Mouse (Mus musculus): ENCODE measurements around the gene Pitpnm1.

Gene Pitpnm1

DNA sequence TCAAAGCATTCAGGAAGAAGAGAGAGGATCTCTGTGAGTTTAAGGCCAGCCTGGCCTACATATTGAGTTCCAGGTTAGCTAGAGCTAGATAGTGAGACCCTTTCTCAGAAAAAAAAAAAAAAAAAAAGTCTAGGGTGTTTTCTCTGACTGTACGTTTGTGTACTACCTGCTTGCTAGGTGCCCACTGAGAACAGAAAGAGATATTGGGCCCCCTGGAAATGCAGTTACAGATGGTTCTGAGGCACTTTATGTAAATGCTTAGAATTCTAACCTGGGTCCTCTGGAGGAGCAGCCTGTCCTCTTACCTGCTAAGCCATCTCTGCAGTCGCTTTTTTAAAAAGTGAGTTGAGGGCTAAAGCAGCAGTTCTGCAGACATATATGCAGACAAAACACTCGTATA lies 4.0 kb upstream of the Pitpnm1 start:
- DNase-seq (ENCODE audit: low spot score), result no peak

DNA sequence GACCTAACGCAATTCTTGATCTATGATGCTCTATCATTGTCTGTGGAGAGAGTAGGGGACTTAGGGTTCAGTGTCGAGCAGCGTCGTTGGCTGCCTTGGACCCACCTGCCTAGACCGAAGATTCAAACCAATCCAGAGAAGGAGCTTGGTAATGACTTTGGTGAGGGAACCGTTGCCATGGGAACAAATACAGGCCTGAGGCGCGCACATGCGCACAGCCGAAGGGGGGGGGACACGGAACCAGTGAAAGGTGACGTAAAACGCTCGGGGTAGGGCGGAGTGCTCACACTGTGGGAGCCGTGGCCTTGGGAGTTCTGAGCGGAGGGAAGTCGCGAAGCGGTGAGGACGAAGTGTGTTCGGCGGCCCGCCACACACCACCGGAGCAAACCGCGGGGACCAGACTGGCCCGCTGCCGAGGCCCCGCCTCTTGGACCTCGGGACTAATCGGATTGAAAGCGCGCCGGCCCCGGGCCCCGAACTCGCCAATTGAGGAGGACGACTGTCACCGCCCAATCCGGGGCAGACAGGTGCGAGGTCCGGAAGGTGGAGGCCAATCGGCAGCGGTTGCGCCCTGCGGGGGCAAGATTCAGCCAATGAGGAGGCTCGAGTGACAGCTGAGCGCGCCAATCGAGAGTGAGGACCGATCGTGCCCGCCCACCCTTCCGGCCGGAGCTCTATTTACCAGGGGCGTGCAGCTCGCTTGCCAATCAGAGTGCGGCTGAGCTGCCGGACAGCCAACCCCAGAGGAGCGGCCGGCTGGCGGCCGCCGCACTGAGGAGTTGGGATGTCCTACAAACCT lies 3.0 kb upstream of the Pitpnm1 start, which contains the start of gene Cdk2ap2:
TSS of gene Cdk2ap2 (plus strand) at position 541 of the 799 bp plus-strand sequence.
- DNase-seq (ENCODE audit: low spot score), result peak; percentile 99

DNA sequence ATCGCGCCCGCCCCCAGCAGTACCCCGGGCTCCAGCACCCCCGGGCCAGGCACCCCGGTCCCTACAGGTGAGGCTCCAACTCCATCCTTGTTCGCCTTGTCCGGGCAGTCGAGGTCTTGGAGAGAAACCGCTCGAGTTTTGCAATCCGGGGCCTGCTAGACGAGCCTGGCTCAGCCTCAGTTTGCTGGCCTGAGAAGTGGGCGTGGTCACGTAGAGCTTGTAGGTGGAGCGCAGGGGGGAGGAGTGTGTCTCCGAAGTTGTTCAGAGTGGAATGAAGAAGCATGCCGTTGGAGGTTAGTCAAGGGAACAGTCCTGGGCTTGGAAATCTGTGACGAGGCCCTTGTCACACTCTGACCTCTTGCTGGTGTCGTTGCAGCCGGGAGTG lies 2.4 kb upstream of the Pitpnm1 start:
- DNase-seq (ENCODE audit: low spot score), result peak; percentile 87

DNA sequence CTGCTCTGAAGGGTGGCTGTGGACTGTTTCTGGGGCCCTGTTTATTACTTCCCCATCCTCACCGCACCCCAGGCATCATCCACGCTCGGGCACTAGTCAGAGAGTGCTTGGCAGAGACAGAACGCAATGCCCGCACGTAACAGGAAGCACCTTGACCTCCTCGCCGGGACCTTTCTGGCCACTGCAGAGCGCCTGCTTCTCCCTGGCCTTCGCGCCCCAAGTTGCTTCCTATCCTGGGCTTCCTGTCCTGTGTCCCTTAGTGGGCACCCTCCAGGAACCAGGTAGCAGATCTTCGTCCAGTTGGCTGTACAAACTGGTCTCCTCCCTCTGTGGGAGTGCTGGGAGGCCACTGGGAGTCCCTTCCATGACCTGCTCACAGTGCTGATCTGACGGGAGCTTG lies 1.4 kb upstream of the Pitpnm1 start:
- no peak for DNase-seq (ENCODE audit: low spot score)

DNA sequence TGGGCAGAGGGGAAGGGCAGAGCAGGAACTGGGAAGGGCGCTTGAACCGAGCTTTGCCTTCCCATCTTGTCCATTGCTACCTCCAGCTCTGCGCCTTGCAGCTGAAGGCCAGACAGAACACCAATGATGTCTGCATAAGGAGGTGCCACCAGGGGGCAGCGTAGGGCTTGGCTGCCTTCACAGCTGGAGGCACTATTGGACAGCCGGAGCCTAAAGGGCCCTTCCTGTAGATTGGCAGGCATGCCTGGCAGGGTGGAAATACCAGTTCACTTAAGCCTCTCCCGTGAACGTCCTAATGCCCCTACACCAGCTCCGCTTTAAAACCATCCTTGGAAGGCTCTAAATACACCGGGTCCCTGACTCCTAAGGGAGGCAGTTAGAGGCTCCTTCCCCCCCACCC lies 742 bp upstream of the Pitpnm1 start:
- peak; percentile 83 for DNase-seq (ENCODE audit: low spot score)

DNA sequence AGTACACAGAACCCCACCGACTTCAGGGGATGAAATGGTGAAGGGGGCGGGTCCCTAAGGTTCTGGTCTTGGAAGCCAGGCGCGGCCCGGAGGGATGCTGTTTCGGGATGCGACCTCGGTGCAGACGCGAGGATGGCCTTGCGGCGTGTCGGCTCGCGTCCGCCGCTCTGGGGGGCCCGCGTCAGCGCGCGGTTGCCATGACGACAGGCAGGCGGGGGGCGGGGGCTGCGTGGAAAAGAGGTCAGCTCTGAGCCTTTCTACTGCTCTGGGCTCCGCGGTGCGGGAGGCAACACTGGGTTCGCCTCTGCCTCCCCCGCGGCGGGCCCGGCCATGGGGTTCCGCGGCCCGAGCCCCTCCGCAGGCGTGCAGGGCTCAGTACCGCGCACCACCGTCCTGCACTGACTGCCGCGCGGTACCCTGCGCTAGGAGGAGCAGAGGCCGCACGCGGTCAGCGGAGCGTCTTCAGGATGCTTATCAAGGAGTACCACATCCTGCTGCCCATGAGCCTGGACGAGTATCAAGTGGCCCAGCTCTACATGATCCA lies 992 bp downstream of the Pitpnm1 start:
- peak; percentile 62 for DNase-seq (ENCODE audit: low spot score)

DNA sequence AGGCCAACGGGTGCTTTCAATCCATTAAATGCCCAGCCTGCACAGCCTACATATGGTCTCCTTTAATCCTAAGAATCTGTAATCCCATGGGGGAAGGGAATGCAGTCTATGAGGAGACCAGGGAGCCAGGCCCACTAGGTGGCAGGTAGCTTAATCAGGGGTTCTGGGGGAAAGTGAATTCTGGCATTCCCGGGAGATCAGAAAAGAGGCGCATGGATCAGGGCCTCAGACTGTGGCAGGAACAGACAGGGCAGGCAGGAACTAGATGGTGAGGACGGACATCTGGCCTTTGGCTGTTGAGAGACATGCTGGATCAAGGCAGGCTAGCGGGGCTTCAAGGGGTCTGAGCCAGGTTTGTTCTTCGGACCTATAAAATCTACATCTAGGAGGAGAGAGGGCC lies 1.7 kb downstream of the Pitpnm1 start:
- DNase-seq (ENCODE audit: low spot score), result no peak

DNA sequence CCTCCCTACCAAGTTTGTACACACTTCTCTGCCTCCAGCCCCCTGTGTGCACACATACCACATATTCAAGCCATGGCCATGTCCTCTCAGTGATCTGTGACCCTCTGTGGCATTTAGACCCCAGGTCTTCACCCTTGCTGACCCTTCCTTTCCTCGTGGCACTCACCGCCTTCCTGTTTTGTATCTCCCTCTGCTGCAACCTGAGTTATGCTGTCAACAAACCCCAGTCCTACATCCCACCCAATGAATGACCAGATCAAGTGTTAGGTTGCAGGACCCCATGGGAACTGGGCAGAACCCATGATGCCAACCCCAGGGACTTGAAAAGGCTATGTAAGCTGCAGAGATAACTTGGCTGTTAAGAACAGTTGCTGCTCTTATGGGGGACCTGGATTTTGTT lies 2.3 kb downstream of the Pitpnm1 start:
- no peak for DNase-seq (ENCODE audit: low spot score)

DNA sequence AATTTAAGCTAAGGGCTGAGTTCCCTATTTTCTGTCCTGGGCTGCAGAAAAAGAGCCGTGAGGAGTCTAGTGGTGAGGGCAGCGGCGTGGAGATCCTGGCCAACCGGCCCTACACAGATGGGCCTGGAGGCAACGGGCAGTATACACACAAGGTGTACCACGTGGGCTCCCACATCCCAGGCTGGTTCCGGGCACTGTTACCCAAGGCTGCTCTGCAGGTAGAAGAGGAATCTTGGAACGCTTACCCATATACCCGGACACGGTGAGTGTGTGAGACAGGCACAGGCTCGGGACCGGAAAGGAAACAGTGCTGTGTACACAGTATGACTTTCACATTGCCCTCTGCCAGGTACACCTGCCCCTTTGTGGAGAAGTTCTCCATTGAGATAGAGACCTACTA lies 2.8 kb downstream of the Pitpnm1 start:
- DNase-seq (ENCODE audit: low spot score), result no peak

DNA sequence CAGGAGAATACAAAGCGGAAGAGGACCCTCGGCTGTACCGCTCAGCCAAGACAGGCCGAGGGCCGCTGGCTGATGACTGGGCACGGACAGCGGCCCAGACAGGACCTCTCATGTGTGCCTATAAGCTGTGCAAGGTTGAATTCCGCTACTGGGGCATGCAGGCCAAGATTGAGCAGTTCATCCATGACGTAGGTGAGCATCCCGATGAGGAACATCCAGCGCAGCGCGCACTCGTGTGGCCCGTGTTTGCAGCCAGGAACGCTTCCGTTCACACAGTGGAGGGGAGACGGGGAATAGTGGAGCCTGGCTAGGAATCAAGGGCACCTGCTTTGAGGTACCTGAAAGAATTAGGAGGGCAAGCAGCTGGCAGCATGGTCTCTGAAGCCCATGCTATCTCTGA lies 3.5 kb downstream of the Pitpnm1 start:
- no peak for DNase-seq (ENCODE audit: low spot score)

DNA sequence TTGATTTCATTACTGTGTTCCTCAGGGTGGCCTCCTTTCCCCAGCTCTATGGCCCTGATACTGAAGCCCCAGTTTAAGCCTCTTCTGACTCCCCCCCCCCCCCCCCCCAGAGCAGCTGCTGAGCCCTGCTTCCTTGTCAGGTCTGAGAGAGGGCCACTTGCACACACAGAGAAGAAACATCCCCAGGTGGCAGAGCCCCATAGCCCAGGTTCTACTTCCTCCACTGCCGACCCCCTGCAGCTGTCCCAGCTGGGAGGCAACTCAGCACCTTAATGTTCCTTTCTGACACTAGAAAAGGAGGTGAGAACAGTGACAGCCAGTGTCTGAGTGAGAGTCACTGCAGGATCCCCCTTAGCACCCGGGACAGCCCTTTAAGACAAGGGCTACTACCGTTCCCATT lies 4.0 kb downstream of the Pitpnm1 start:
- no peak for DNase-seq (ENCODE audit: low spot score)

DNA sequence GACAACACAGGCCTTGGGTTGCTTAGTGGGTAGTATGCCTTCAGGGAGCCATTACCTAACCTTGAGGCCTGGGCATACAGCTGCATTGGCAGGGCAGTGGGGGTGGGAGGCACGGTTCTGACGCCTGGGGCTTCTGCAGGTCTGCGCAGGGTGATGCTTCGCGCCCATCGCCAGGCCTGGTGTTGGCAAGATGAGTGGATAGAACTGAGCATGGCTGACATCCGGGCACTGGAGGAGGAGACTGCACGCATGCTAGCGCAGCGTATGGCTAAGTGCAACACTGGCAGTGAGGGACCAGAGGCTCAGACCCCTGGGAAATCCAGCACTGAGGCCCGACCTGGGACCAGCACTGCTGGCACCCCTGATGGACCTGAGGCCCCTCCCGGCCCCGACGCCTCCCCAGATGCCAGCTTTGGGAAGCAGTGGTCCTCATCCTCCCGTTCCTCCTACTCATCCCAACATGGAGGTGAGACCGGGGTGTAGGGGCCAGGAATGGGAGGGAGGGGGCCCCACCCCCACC lies 4.9 kb downstream of the Pitpnm1 start:
- DNase-seq (ENCODE audit: low spot score), result no peak

DNA sequence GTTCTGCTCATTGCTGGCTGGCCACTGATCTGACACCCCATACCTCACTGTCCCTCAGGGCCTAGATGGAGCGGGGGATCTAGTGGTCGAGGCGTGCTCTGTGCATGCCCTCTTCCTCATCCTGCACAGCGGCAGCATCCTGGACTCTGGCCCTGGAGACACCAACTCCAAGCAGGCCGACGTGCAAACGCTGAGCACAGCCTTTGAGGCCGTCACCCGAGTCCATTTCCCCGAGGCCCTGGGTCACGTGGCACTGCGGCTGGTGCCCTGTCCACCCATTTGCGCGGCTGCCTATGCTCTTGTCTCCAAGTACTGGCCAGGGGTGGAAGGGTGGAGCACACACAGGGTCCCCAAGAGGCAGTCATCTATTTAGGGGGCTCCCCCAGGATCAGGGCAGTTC lies 6.9 kb downstream of the Pitpnm1 start:
- no peak for DNase-seq (ENCODE audit: low spot score)

DNA sequence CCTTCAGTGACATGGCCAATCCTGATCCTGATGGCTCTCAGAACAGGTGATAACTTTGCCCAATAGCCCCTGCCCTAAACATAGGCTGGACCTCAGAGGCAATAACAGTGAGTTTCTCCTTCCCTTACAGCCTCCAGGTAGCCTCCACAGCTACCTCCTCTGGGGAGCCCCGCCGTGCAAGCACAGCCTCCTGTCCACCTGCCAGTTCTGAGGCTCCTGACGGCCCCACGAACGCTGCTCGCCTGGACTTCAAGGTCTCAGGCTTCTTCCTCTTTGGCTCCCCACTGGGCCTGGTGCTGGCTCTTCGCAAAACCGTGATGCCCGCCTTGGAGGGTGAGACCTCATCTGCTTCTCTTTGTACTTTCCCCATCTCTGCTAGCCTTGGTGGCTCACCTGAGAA lies 8.7 kb downstream of the Pitpnm1 start:
- no peak for DNase-seq (ENCODE audit: low spot score)

DNA sequence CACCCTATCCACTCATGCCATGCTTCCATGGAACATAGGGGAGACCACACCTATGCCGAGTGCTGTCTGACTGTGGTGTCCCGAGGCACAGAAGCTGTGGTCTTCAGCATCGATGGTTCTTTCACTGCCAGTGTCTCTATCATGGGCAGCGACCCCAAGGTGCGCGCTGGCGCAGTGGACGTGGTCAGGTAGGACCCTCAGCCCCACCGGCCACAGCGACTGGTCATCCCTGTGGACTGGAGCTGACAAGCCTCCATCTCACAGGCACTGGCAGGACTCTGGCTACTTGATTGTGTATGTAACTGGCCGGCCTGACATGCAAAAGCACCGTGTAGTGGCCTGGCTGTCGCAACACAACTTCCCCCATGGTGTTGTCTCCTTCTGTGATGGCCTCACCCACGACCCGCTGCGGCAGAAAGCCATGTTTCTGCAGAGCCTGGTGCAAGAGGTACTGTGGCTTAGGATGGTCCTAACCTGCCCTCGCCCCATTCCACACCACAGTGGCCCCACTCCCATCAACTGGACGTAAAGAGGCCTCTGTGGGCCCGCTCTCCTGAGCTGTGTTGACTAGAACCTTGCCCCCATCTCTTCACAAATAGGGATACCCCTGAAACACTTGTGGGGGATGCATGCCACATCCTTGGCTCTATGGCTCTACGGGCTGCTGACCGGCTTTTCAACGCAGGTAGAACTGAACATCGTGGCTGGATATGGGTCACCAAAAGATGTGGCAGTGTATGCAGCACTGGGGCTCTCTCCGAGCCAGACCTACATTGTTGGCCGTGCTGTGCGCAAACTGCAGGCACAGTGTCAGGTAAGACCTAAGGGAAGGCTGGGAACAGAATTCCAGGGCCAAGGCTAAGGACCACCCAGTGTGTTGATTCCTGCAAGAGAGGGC lies 12.5 kb downstream of the Pitpnm1 start:
- DNase-seq (ENCODE audit: low spot score), result no peak

DNA sequence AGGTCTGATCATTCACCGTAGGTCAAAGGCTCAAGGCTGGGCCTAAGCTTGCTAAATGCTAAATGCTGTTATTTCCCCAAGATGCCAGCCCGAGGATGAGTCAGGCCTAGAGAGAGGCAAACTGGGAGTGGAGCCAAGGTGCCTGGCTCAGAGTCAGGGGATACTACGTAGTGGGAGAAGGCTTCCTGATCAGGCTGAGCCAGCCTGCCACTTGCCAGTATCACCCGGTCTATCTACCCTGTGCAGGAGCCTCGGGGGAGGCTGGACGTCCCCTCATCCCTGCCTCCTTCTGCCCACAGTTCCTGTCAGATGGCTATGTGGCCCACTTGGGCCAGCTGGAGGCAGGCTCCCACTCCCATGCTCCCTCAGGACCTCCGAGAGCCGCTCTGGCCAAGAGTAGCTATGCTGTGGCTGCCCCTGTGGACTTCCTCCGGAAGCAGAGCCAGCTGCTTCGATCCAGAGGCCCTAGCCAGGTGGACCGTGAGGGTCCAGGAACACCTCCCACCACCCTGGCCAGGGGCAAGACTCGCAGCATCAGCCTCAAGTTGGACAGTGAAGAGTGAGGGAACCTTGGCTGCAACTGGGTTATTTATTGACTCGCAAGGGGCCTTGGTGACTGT lies 13.5 kb downstream of the Pitpnm1 start:
- peak; percentile 80 for DNase-seq (ENCODE audit: low spot score)

DNA sequence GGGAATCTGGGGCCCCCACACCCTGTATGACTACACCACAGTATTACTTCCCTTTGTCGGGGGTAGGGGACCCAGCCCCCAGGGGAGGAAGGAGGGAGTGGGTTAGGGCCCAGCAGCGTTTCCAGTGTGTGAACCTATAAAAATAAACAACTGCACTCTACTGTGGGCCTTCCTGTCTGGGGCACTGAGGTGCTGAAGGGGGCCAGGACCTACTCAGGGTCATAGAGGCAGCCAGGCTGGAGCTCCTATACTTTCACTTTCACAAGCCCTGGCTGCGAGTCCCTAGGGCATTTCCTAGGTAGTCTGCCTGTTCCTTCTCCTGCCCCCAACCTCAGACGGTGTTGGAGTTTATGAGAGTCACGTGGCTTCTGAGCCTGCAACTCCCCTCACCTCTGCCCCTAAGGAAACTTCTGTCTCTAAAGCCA lies 14.0 kb downstream of the Pitpnm1 start:
- DNase-seq (ENCODE audit: low spot score), result no peak

DNA sequence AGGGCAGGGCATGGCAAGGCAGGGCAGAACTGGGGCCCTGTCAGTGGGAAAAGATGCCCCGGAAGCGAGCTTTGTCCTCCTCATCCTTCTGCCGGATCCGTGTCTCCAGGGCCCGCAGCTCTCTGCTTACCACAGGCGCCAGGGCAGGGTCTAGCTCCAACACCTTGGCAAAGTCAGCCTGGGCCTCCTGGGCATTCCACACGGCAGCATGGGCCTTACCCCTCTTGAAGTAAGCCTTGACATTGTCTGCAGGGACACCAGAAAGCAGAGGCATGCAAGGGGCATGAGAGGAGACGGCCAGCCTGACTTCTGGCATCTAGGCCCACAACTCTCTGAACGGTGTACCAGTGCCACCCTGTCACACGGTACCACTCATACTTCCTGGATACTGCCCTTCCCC lies 14.8 kb downstream of the Pitpnm1 start:
- no peak for DNase-seq (ENCODE audit: low spot score)

DNA sequence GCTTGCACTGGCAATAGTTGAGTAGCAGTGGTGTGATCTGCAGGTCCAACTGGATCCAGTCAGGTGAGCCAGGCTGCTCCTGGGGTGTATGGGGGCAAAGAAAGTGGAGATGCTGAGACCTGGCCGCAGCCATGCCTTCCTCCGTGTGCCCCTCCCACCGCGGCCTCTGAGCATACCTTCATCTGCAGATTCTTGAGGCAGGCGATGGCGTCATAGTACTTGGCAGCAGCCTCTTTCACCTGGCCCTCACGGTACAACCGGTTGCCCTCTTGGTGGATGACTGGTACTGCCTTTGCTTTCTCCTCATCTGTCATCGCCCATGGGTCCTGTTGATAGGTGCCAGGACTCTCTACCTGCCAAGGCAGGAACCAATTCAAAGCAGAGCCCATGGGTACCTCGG lies 15.3 kb downstream of the Pitpnm1 start:
- no peak for DNase-seq (ENCODE audit: low spot score)

DNA sequence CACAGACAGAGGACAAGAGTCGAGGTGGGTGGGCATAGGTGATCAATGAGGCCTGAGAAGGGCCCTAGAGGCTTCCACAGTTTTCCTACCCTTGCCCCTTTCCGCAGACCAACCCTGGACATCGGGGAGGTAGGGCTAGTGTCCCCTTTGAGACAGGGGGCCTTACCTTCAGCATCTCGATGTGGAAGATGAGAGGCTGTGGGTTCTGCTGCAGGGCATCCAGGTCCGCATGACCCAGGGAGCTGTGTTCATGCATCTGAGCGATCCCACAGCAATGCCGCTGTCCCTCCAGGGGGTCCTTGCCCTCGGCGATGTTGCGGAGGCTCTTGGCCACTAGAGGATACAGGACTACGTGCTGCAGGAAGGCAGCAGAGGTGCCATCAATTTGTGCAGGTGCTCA lies 16.0 kb downstream of the Pitpnm1 start:
- no peak for DNase-seq (ENCODE audit: low spot score)

DNA sequence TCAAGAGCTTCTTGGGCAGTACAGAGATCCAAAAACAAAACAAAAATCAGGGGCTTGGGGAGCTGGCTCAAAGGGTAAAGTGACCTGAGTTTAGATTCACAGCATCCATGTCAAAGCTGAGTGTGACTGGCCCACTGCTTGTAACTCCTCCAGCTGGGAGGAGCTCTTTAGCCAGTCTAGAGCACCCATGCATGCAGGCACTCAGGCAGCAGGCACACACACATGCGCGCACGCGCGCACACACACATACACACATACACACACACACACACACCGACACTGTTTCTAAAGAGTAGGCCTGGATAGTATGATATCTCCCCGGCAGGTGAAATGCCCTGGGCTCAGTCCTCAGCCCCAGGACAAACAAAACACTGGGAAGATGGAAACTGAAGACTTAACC lies 17.2 kb downstream of the Pitpnm1 start:
- DNase-seq (ENCODE audit: low spot score), result no peak

DNA sequence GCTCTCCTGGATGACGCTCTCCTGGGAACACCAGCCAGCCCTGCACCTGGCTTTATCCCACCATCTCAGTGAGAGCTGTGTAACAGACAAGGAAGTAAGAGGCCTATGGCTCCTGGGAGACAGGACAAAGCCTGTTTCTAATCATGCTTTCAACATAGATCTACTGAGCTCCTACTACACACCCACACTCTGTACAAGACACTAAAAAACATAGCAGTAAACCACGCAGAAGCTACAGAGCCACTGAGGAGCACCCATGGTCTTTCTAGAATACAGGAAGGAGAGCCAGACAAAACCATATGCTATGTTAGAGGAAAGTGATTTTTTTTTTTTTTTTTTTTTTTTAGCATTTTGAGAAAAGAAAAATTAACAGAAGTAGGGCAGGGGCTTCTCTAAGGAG lies 18.6 kb downstream of the Pitpnm1 start:
- no peak for DNase-seq (ENCODE audit: low spot score)
